8 mouse cellular contexts compared by ENCODE assay signal in genomic region chr7:12949032-12949871, GRCm38 (mm10). TPM values are rescaled to one million over a fixed set of nuclear protein-coding genes. Genes with fewer than 3 reads are reported as not detected.
DNase-seq lines count a peak whose midpoint lies in the region; ATAC-seq lines count a peak whose summit lies in the region.

No protein-coding gene starts in this region.

- peak; percentile 67 for DNase-seq in adipocyte (ENCODE audit: low spot score)
- DNase-seq in embryo, embryonic 10 days (ENCODE audit: low spot score): peak; percentile 99
- DNase-seq in gastrocnemius, postnatal 10 days: peak; percentile 69
- peak; percentile 94 to 98 for DNase-seq in left cerebral cortex, postnatal 10 days (ENCODE audit: extremely low spot score in 1 of 2, low spot score in 2 of 2)
- peak; percentile 94 for DNase-seq in right cerebral cortex, postnatal 25 days
- DNase-seq in urinary bladder, postnatal 4 days (ENCODE audit: low spot score in 2 of 2): peak; percentile 88 to 90

- intact Hi-C loops in left cerebral cortex, postnatal 10 days (cut with DNase I): no loop called here

- peak; percentile 98 for ATAC-seq in inflammation-experienced regulatory T-cells, adult 6 months
- ATAC-seq in megakaryocyte-erythroid progenitor cell, adult 5-6 weeks (replicated peaks; ENCODE audit: low FRiP score, low TSS enrichment, poor library complexity, severe bottlenecking): peak; percentile 97

RNA-seq across cellular contexts. Expression of gene Zfp324, which starts 16.4 kb away (rescaled TPM):
- total RNA-seq in gastrocnemius, postnatal 10 days (2021): 1 to 10 TPM; 2.8 to 4.8 TPM
- 1 to 10 TPM; 1.8 to 3.6 (median 2.6) TPM for polyA plus RNA-seq in inflammation-experienced regulatory T-cells, adult 6 months (2017; shearing (Covaris generic))
- 10 to 100 TPM; 15.3 to 16.7 TPM for total RNA-seq in left cerebral cortex, postnatal 10 days (2021)
- 3.7 and 4.3 TPM in 2 replicates for total RNA-seq in megakaryocyte-erythroid progenitor cell, adult 5-6 weeks (2014; fragmentation: Nextera tagmentation)
- 3.1 and 7.7 TPM in 2 replicates for total RNA-seq in megakaryocyte-erythroid progenitor cell, adult 5-6 weeks (2017)

RNA-seq across cellular contexts. Expression of gene Rnf225, which starts 22.0 kb away (rescaled TPM):
- under 1 TPM; 0.26 to 0.34 TPM for total RNA-seq in gastrocnemius, postnatal 10 days (2021)
- under 1 TPM in 2 of 3 experiments, not detected in 1; 0.11 to 0.28 TPM for polyA plus RNA-seq in inflammation-experienced regulatory T-cells, adult 6 months (2017; shearing (Covaris generic))
- total RNA-seq in left cerebral cortex, postnatal 10 days (2021): 1 to 10 TPM; 1.3 to 1.6 TPM
- total RNA-seq in megakaryocyte-erythroid progenitor cell, adult 5-6 weeks (2014; fragmentation: Nextera tagmentation): 0.77 and 1.2 TPM in 2 replicates
- 1.6 TPM in 1 of 2 replicates, not detected in the other for total RNA-seq in megakaryocyte-erythroid progenitor cell, adult 5-6 weeks (2017)

RNA-seq across cellular contexts. Expression of gene Rps5, which starts 27.2 kb away (rescaled TPM):
- 100 to 1,000 TPM; 858 to 886 TPM for total RNA-seq in gastrocnemius, postnatal 10 days (2021)
- polyA plus RNA-seq in inflammation-experienced regulatory T-cells, adult 6 months (2017; shearing (Covaris generic)): 1,000 to 10,000 TPM; 1,828 to 3,143 (median 2,832) TPM
- 100 to 1,000 TPM; 507 to 513 TPM for total RNA-seq in left cerebral cortex, postnatal 10 days (2021)
- total RNA-seq in megakaryocyte-erythroid progenitor cell, adult 5-6 weeks (2014; fragmentation: Nextera tagmentation): 3,241 and 3,814 TPM in 2 replicates
- 1,950 and 2,335 TPM in 2 replicates for total RNA-seq in megakaryocyte-erythroid progenitor cell, adult 5-6 weeks (2017)

RNA-seq across cellular contexts. Expression of gene Zfp446, which starts 28.4 kb away (rescaled TPM):
- 1 to 10 TPM; 2.1 to 3.8 TPM for total RNA-seq in gastrocnemius, postnatal 10 days (2021)
- polyA plus RNA-seq in inflammation-experienced regulatory T-cells, adult 6 months (2017; shearing (Covaris generic)): 1 to 10 TPM; 2.7 to 5.9 (median 4.1) TPM
- total RNA-seq in left cerebral cortex, postnatal 10 days (2021): 1 to 10 TPM; 6.5 to 8.0 TPM
- 6.1 and 9.0 TPM in 2 replicates for total RNA-seq in megakaryocyte-erythroid progenitor cell, adult 5-6 weeks (2014; fragmentation: Nextera tagmentation)
- 1.6 and 1.9 TPM in 2 replicates for total RNA-seq in megakaryocyte-erythroid progenitor cell, adult 5-6 weeks (2017)

RNA-seq across cellular contexts. Expression of gene Slc27a5, which starts 48.7 kb away (rescaled TPM):
- total RNA-seq in gastrocnemius, postnatal 10 days (2021): under 1 TPM in 1 of 2 experiments, not detected in 1; 0.16 TPM
- polyA plus RNA-seq in inflammation-experienced regulatory T-cells, adult 6 months (2017; shearing (Covaris generic)): 1 to 10 TPM in 1 of 3 experiments, under 1 TPM in 2; 0.41 to 1.2 (median 0.64) TPM
- under 1 TPM in 1 of 2 experiments, not detected in 1; 0.20 TPM for total RNA-seq in left cerebral cortex, postnatal 10 days (2021)
- total RNA-seq in megakaryocyte-erythroid progenitor cell, adult 5-6 weeks (2014; fragmentation: Nextera tagmentation): not detected in 2 replicates
- not detected in 2 replicates for total RNA-seq in megakaryocyte-erythroid progenitor cell, adult 5-6 weeks (2017)

Comparison
In these comparisons a context has a peak if more than half of its experiments do, and no peak if none do; other contexts are left out.
1. Peak in every context shown above with its lines: DNase-seq and ATAC-seq.